Mouse (Mus musculus) lung, embryonic 14.5 days (tissue): ENCODE data around the gene Sox4. TPM values are rescaled to one million over a fixed set of nuclear protein-coding genes. Genes with fewer than 3 reads are reported as not detected.

Source experiments
- ATAC-seq: fragments of 200-750 bp; cut with Nextera tagmentation; 2 replicates; pipeline ENCODE4 v1.8.0; 2017; ENCODE audit warnings: mild to moderate bottlenecking, moderate TSS enrichment, moderate library complexity; ENCODE audit not compliant: insufficient read depth
- DNase-seq: peaks from one replicate; pipeline ENCODE4 v3.0.0-alpha.2; 2015
- H3K27ac ChIP-seq: fragments of 300-500 bp; sonication (generic); 2 replicates; pipeline ENCODE4 v1.5.1; 2014; ENCODE audit warnings: low read depth, mild to moderate bottlenecking, moderate library complexity
- H3K27me3 ChIP-seq: fragments of 300-500 bp; sonication (generic); 2 replicates; pipeline ENCODE4 v1.6.1; 2014; ENCODE audit warnings: low read length, control low read depth; ENCODE audit not compliant: insufficient read depth
- H3K36me3 ChIP-seq: fragments of 300-500 bp; sonication (generic); 2 replicates; pipeline ENCODE4 v1.6.1; 2014; ENCODE audit warnings: control low read depth; ENCODE audit not compliant: insufficient read depth
- H3K4me1 ChIP-seq: fragments of 300-500 bp; sonication (generic); 2 replicates; pipeline ENCODE4 v1.6.1; 2014; ENCODE audit warnings: antibody characterized with exemption, control low read depth; ENCODE audit not compliant: insufficient read depth
- H3K4me2 ChIP-seq: fragments of 300-500 bp; sonication (generic); 2 replicates; pipeline ENCODE4 v1.6.1; 2014; ENCODE audit warnings: mild to moderate bottlenecking
- H3K4me3 ChIP-seq: fragments of 300-500 bp; sonication (generic); 2 replicates; pipeline ENCODE4 v1.5.1; 2014; ENCODE audit warnings: low read depth, low read length
- H3K9ac ChIP-seq: fragments of 300-500 bp; sonication (generic); 2 replicates; pipeline ENCODE4 v1.6.1; 2014
- H3K9me3 ChIP-seq: fragments of 300-500 bp; sonication (generic); 2 replicates; pipeline ENCODE4 v1.6.1; 2016; ENCODE audit warnings: low read depth, low read length, control low read depth
- CTCF ChIP-seq: IDR thresholded peaks from 2 replicates; pipeline ENCODE4 v1.5.1; 2016; ENCODE audit warnings: antibody characterized with exemption, low read depth
- WGBS: fragments of 180-500 bp; shearing (Covaris S2); extraction: QIAGEN DNeasy Blood & Tissue Kit; methylation state at CpG from one replicate; pipeline ENCODE4 v1.1.7; 2014; 5-methylcytosine and 5-hydroxymethylcytosine counted together
- polyA plus RNA-seq: library from polyadenylated mRNA; unstranded; fragments of >200 nt; fragmentation: Nextera tagmentation; extraction: Ambion mirVana; gene quantifications from 2 replicates; pipeline ENCODE4 v1.2.1, GENCODE M21; 2014

The Sox4 gene
- polyA plus RNA-seq, 1 experiment from 2014 or later = 97.5 TPM

DNA sequence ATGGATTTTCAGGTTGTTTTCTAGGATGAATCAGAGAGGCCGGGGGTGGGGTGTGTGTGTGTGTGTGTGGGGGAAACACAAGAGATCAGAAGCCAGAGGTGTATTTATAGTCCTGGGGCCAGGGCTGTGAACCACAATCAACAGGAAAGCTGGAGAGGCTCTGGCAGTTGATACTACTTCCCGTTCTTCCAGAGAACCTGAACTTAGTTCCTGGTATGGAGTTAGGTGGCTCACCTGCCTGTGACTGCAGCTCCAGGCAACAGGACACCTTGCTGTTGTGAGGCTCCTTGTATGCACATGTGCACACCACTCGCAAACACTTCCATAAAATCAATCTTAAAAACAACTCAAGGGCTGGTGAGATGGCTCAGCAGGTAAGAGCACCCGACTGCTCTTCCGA, 7.8 kb downstream of the Sox4 start:
- Histone ChIP-seq H3K27ac (no peak overlapping the region), H3K27me3 (no peaks in the 10 kb centered on the region), H3K4me2 (no peak overlapping the region), H3K36me3 (peaks cover 21% of the 10 kb centered on the region), H3K9me3 (no peaks in the 10 kb centered on the region), H3K4me3 (no peak overlapping the region), H3K9ac (no peak overlapping the region), H3K4me1 (peaks cover 6% of the 10 kb centered on the region; the same call in 1 of the 2 replicates)
- WGBS = 86% methylated on average over 5 of the region's 5 CpGs
- DNase-seq (no peak), ATAC-seq (no peak)
- TF ChIP-seq CTCF = no peak

DNA sequence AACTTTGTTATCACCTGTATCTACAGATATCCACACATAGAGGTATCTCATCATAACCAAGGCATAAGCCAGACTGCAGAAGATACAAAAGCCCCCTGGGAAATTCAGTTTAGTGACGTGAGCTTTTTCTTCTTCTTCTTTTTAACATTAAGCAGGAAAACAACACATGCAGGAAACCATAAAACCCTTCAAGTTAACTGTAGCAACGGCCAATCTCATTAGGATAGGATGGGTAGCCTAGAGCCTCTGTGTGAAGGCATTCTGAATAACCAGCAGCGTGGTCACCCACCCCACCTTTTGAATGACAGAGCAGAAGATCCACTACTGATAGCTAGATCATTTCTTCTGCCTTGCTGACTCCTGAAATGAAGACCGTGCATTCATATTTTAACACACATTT, 10.6 kb downstream of the Sox4 start:
- WGBS = 76% methylated on average over 4 of the region's 4 CpGs
- H3K4me2 ChIP-seq = no peak overlapping the region
- 0 out of 2 replicates have a peak, but pooled peaks cover 3% of the 10 kb centered on the region for H3K4me1 ChIP-seq
- no peak overlapping the region for H3K9ac ChIP-seq
- H3K36me3 ChIP-seq = 0 out of 2 replicates have a peak, but pooled peaks cover 7% of the 10 kb centered on the region
- H3K9me3 ChIP-seq = no peaks in the 10 kb centered on the region
- no peak for DNase-seq
- no peak for TF ChIP-seq CTCF
- no peak overlapping the region for H3K27ac ChIP-seq
- H3K27me3 ChIP-seq = no peaks in the 10 kb centered on the region
- ATAC-seq = no peak
- no peak overlapping the region for H3K4me3 ChIP-seq

GRCm38 (mm10) chr13:28941983-28942630, 11.4 kb downstream of the Sox4 start:
- TF ChIP-seq CTCF = no peak
- Histone ChIP-seq H3K27ac (no peak overlapping the region), H3K27me3 (no peaks in the 10 kb centered on the region), H3K4me1 (no peaks in the 10 kb centered on the region), H3K36me3 (0 out of 2 replicates have a peak, but pooled peaks cover 4% of the 10 kb centered on the region), H3K9me3 (no peaks in the 10 kb centered on the region), H3K4me2 (no peak overlapping the region), H3K4me3 (no peak overlapping the region), H3K9ac (no peak overlapping the region)
- ATAC-seq = no peak
- WGBS = 15% methylated on average over 4 of the region's 4 CpGs
- DNase-seq = no peak

GRCm38 (mm10) chr13:28933375-28933774, 20.1 kb downstream of the Sox4 start:
- no peak overlapping the region for H3K27ac ChIP-seq
- no peak overlapping the region for H3K4me3 ChIP-seq
- no peaks in the 10 kb centered on the region for H3K4me1 ChIP-seq
- WGBS = 85% methylated on average over 8 of the region's 8 CpGs
- no peak for TF ChIP-seq CTCF
- no peaks in the 10 kb centered on the region for H3K36me3 ChIP-seq
- H3K9ac ChIP-seq = no peak overlapping the region
- ATAC-seq (no peak), DNase-seq (no peak)
- H3K4me2 ChIP-seq = no peak overlapping the region
- no peaks in the 10 kb centered on the region for H3K27me3 ChIP-seq
- H3K9me3 ChIP-seq = no peaks in the 10 kb centered on the region

- DNase-seq (no peak), ATAC-seq (no peak)
- TF ChIP-seq CTCF = no peak
- Histone ChIP-seq H3K9ac (no peak overlapping the region), H3K4me3 (no peak overlapping the region), H3K27me3 (no peaks in the 10 kb centered on the region), H3K27ac (no peak overlapping the region), H3K4me1 (no peaks in the 10 kb centered on the region), H3K36me3 (no peaks in the 10 kb centered on the region), H3K4me2 (no peak overlapping the region), H3K9me3 (no peaks in the 10 kb centered on the region)
- WGBS = 37% methylated on average over 3 of the region's 3 CpGs
These were observed 21.7 kb downstream of the Sox4 start for GRCm38 (mm10) chr13:28931776-28932175.

DNA sequence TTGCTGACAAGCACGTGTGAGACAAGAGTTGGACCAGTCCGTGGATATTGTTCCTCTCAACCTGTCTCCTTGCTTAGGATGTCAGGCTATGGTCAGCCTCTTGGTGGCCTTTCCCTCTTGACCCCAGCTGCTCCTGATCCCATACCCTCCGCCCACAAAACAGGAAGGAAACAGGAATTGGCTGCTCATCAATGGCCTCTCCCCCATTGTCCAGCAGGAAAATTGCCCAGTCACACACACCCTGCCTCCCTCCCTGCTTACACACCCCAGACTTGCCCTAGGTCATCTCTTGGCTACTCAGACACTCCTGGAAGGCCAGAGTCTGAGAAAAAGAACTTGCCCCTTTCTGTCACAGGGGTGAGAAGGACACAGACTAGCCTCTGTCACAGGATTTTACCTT, 22.2 kb downstream of the Sox4 start:
- no peaks in the 10 kb centered on the region for H3K9me3 ChIP-seq
- no peak overlapping the region for H3K9ac ChIP-seq
- WGBS = 84% methylated on average over 3 of the region's 3 CpGs
- no peak overlapping the region for H3K4me2 ChIP-seq
- ATAC-seq = no peak
- no peak overlapping the region for H3K4me3 ChIP-seq
- H3K4me1 ChIP-seq = no peaks in the 10 kb centered on the region
- H3K27ac ChIP-seq = no peak overlapping the region
- no peaks in the 10 kb centered on the region for H3K36me3 ChIP-seq
- no peak for TF ChIP-seq CTCF
- no peaks in the 10 kb centered on the region for H3K27me3 ChIP-seq
- DNase-seq = no peak

- Histone ChIP-seq H3K4me1 (no peaks in the 10 kb centered on the region), H3K9ac (no peak overlapping the region), H3K9me3 (no peaks in the 10 kb centered on the region), H3K27ac (no peak overlapping the region), H3K36me3 (no peaks in the 10 kb centered on the region), H3K4me3 (no peak overlapping the region), H3K4me2 (no peak overlapping the region), H3K27me3 (no peaks in the 10 kb centered on the region)
- no peak for TF ChIP-seq CTCF
- DNase-seq = no peak
- WGBS = 53% methylated on average over 4 of the region's 4 CpGs
- no peak for ATAC-seq
These were observed 23.1 kb downstream of the Sox4 start for GRCm38 (mm10) chr13:28930364-28930763.
